Mouse (Mus musculus) limb, embryonic 13.5 days (tissue): Measurements from ENCODE around the gene H2-Q10. TPM values are rescaled to one million over a fixed set of nuclear protein-coding genes. Genes with fewer than 3 reads are reported as not detected.
A peak's percentile ranks its signal among the peaks of the same experiment; 100 is the strongest.
"Not testable (repeated sequence)": the region's sequence is repeated elsewhere in the genome, so short reads cannot be mapped to it uniquely, and the experiment has no call there.

Source experiments
- ATAC-seq: fragments of 200-750 bp; cut with Nextera tagmentation; 2 replicates; pipeline ENCODE4 v1.8.0; 2017; ENCODE audit warnings: low read depth, moderate number of reproducible peaks, moderate TSS enrichment; ENCODE audit not compliant: low FRiP score
- H3K27ac ChIP-seq: fragments of 300-500 bp; sonication (generic); 2 replicates; pipeline ENCODE4 v1.5.1; 2015; ENCODE audit warnings: inconsistent platforms, mild to moderate bottlenecking, moderate library complexity
- H3K27me3 ChIP-seq: fragments of 300-500 bp; sonication (generic); 2 replicates; pipeline ENCODE4 v1.6.1; 2015; ENCODE audit warnings: mild to moderate bottlenecking, inconsistent platforms
- H3K36me3 ChIP-seq: fragments of 300-500 bp; sonication (generic); 2 replicates; pipeline ENCODE4 v1.6.1; 2015; ENCODE audit warnings: inconsistent platforms, mild to moderate bottlenecking, moderate library complexity
- H3K4me1 ChIP-seq: fragments of 300-500 bp; sonication (generic); 2 replicates; pipeline ENCODE4 v1.6.1; 2015; ENCODE audit warnings: inconsistent platforms
- H3K4me2 ChIP-seq: fragments of 300-500 bp; sonication (generic); replicated peaks from 2 replicates; pipeline ENCODE4 v1.6.1; 2015; ENCODE audit warnings: inconsistent platforms, mild to moderate bottlenecking, moderate library complexity
- H3K4me3 ChIP-seq: fragments of 300-500 bp; sonication (generic); 2 replicates; pipeline ENCODE4 v1.5.1; 2015; ENCODE audit warnings: moderate library complexity, mild to moderate bottlenecking, inconsistent platforms
- H3K9ac ChIP-seq: fragments of 300-500 bp; sonication (generic); 2 replicates; pipeline ENCODE4 v1.6.1; 2015; ENCODE audit warnings: mild to moderate bottlenecking, inconsistent platforms
- H3K9me3 ChIP-seq: fragments of 300-500 bp; sonication (generic); 2 replicates; pipeline ENCODE4 v1.6.1; 2016; ENCODE audit warnings: inconsistent platforms
- WGBS: fragments of 180-500 bp; shearing (Covaris S2); methylation state at CpG from one replicate; pipeline ENCODE4 v1.1.7; 2015; 5-methylcytosine and 5-hydroxymethylcytosine counted together
- polyA plus RNA-seq: library from polyadenylated mRNA; unstranded; fragments of >200 nt; fragmentation: Nextera tagmentation; extraction: Ambion mirVana; gene quantifications from 2 replicates; pipeline ENCODE4 v1.2.1, GENCODE M21; 2015

H2-Q10 gene
- polyA plus RNA-seq, 1 experiment from 2014 or later = 0.32 TPM

DNA sequence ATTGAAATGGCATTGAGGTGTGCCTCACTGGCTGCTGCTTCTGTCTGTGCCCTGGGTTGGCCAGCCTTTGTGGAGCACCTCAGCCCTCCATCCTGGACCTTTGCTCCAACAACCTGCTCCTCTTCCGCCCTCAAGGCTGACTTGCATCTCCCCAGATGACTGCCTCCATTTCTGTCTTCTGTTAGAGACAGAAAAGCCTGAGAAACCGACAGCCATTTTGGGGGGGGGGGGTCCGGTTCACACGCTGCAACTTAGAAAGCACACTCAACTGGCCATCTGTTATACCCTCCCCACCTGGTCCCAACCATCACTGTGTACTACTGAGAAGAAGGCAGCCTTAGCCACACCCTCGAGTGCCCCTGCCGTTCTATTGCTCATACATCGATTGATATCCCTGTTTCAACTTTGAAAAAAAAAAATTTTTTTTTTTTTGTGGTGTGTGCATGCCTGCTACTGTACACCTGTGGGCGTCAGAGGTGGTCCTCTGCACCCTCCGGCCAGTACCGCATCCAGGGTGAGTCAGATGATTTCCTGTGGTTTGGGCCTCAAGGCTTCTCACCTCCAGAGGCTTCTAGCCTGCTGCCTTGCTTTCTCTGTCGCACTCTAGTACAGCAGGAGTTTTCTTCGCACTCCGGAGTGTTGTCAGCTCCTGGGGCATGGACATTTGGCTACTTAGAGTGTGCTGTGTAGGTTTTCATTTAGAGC is 37.8 kb downstream of the H2-Q10 start:
- Histone ChIP-seq H3K9ac (no peak overlapping the region), H3K27me3 (peaks cover 42% of the 10 kb centered on the region), H3K4me1 (peaks cover under 1% of the 10 kb centered on the region; the same call in 1 of the 2 replicates), H3K4me3 (no peak overlapping the region), H3K4me2 (no peak overlapping the region), H3K27ac (no peak overlapping the region), H3K9me3 (no peaks in the 10 kb centered on the region), H3K36me3 (peaks cover 3% of the 10 kb centered on the region)
- WGBS = 22% methylated on average over 13 of the region's 13 CpGs
- ATAC-seq = no peak

DNA sequence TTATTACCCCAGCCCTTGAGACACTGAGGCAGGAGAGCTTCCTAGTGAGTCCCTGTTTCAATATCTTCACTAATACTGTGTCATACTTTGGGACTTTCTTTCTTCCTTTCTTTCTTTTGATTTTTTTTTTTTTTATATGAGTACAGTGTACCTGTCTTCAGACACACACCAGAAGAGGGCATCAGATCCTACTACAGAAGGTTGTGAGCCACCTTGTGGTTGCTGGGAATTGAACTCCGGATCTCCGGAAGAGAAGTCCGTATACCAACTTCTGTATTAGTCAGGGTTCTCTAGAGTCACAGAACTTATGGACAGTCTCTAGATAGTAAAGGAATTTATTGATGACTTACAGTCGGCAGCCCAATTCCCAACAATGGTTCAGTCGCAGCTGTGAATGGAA is 38.4 kb downstream of the H2-Q10 start:
- not testable (repeated sequence) for H3K4me3 ChIP-seq, H3K27ac ChIP-seq, H3K36me3 ChIP-seq, H3K9ac ChIP-seq, H3K4me1 ChIP-seq, H3K9me3 ChIP-seq, ATAC-seq, H3K4me2 ChIP-seq
- peaks cover 42% of the 10 kb centered on the region for H3K27me3 ChIP-seq
- 56% methylated on average over 5 of the region's 5 CpGs for WGBS

DNA sequence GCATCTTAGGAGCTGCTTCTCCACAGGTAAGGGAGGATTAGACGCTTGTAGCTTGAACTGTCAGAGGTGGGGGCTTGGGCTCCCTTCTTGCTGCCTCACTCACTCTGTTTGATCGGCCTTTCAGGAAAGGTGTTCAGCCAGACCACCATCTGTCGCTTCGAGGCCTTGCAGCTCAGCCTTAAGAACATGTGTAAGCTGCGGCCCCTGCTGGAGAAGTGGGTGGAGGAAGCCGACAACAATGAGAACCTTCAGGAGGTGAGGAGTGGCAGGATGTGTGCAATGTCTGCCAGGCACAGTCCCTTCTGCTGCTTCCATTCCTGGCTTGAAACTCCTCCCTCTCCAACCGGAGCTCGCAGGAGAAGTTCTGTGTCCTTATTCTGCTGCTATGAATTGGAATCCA is 39.4 kb downstream of the H2-Q10 start:
- Histone ChIP-seq H3K9me3 (no peaks in the 10 kb centered on the region), H3K27ac (no peak overlapping the region), H3K4me3 (no peak overlapping the region), H3K4me1 (peaks cover 4% of the 10 kb centered on the region), H3K27me3 (peaks cover 42% of the 10 kb centered on the region), H3K36me3 (peaks cover 8% of the 10 kb centered on the region), H3K4me2 (no peak overlapping the region), H3K9ac (no peak overlapping the region)
- WGBS = 35% methylated on average over 8 of the region's 8 CpGs
- 0 out of 2 replicates have a peak, but pooled peaks have one; percentile 28 for ATAC-seq

DNA sequence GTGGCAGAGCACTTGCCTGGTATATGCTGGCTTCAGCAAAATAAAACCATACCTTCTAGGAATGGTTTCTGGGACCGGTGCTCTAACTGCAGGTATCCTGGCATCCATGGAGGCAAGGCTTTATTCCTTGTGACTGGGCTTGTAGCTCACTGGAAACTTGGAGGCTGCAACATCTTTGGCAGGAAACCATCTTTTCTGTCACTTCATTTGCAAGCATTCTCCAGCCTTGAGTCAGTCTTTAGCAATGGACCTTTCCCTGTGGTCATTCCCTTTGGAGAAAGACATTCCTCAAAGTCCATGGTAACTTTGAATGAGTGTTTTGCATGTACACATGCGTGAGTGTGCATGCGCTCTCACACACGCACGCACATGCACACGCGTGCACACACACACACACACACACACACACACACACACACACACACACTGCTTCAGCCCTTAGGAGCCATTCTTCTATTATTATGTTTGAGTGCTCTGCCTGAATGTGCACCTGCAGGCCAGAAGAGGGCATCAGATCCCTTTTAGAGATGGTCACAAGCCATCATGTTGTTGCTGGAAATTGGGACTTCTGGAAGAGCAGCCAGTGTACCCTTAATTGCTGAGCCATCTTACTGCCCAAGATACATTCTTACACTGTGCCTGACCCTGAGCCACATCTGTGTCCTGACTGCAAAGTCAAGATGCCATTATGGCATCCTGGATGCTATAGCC is 43.2 kb downstream of the H2-Q10 start:
- H3K4me2 ChIP-seq = no peak overlapping the region
- H3K27me3 ChIP-seq = peaks cover 8% of the 10 kb centered on the region
- H3K4me1 ChIP-seq = peaks cover 29% of the 10 kb centered on the region
- WGBS = 95% methylated on average over 7 of the region's 7 CpGs
- no peak overlapping the region for H3K27ac ChIP-seq
- H3K9ac ChIP-seq = no peak overlapping the region
- H3K4me3 ChIP-seq = no peak overlapping the region
- H3K9me3 ChIP-seq = no peaks in the 10 kb centered on the region
- no peak for ATAC-seq
- peaks cover 10% of the 10 kb centered on the region for H3K36me3 ChIP-seq

DNA sequence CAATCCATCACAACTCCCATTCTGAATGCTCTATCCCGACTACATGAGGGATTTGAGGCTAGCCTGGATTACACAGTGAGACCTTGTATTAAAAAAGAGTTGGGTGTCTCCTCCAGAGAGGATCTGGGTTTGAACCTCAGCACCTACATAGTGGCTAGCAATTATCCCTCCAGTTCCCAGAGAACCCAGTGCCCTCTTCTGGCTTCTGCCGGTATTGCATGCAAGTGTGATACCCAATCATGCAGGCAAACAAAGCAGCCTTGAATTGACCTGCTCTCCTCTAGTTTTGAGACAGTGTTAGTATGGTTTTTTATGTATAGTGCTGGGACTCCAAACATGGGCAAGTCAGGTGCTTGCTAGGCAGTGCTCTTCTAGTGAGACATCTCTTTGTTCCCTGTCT is 44.0 kb downstream of the H2-Q10 start:
- 16% methylated on average over 2 of the region's 2 CpGs for WGBS
- ATAC-seq = no peak
- H3K9me3 ChIP-seq = no peaks in the 10 kb centered on the region
- peaks cover 35% of the 10 kb centered on the region for H3K4me1 ChIP-seq
- H3K4me3 ChIP-seq = no peak overlapping the region
- H3K4me2 ChIP-seq = peak overlapping the region; percentile 87
- peaks cover 10% of the 10 kb centered on the region for H3K36me3 ChIP-seq
- 0 out of 2 replicates have a peak, but pooled peaks cover 2% of the 10 kb centered on the region for H3K27me3 ChIP-seq
- H3K9ac ChIP-seq = no peak overlapping the region
- H3K27ac ChIP-seq = no peak overlapping the region

DNA sequence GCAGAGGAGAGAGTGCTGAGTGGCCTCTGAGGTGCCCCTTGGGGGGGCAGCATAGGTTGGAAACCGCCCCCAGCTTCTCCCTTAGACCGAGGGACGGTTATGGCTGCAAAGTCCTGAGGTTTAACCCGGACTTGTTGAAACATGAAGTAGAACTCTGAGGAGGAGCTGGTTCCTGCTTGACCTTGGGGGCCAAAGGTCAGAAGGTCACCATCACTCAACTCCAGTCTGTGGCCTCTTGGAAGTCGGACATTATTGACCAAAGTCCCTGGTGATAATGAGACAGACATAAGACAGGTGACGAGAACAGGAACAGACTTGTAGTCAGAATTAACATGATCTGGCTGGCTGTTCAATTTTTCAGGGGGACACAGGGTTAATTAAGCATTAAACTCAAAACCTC is 44.9 kb downstream of the H2-Q10 start:
- Histone ChIP-seq H3K27me3 (no peaks in the 10 kb centered on the region), H3K4me3 (peak overlapping the region; percentile 63), H3K27ac (no peak overlapping the region), H3K4me1 (peaks cover 35% of the 10 kb centered on the region), H3K36me3 (peaks cover 10% of the 10 kb centered on the region), H3K9ac (peak overlapping the region; percentile 77), H3K9me3 (no peaks in the 10 kb centered on the region), H3K4me2 (peak overlapping the region; percentile 87)
- WGBS = 33% methylated on average over 6 of the region's 6 CpGs
- ATAC-seq = no peak

DNA sequence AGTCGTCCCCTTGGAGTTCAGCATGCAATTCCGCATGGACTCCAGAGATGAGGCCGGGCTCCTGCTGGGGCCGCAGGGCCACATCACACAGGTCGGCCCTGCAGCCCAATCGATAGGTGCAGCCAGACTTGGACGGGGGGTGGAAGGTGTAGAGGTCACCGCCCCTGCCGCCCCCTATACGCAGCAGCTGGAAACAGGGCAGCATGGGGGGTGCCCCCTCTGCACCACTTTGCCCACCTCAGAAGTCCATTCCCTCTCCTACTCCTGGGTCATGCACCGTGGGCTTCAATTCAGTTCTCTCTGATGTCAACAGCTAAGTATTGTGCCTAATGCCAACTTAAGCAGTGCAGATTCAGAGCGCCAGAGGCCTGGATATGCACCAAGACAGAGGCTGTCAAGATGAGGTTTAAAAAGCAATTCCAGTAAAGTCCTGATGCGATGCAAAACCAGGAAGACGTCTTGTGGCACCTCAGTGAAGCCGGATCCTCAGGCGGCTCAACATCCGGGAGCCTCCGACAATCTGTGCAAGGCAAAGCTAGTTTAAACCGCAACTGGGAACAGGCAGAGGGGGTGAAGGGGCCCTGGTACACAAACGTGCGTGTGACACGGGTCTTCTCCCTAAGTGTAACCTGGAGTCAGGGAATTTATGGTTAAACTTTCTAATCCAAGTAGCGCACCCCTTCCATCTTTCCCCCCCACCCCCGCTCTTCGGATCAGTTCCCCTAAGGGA is 46.2 kb downstream of the H2-Q10 start:
- H3K4me2 ChIP-seq = peak overlapping the region; percentile 87
- H3K36me3 ChIP-seq = peaks cover 15% of the 10 kb centered on the region
- peaks cover 35% of the 10 kb centered on the region for H3K4me1 ChIP-seq
- WGBS = 7% methylated on average over 25 of the region's 25 CpGs
- H3K9ac ChIP-seq = peak overlapping the region; percentile 77
- no peaks in the 10 kb centered on the region for H3K27me3 ChIP-seq
- H3K4me3 ChIP-seq = peak overlapping the region; percentile 63
- ATAC-seq = no peak
- no peak overlapping the region for H3K27ac ChIP-seq
- no peaks in the 10 kb centered on the region for H3K9me3 ChIP-seq

DNA sequence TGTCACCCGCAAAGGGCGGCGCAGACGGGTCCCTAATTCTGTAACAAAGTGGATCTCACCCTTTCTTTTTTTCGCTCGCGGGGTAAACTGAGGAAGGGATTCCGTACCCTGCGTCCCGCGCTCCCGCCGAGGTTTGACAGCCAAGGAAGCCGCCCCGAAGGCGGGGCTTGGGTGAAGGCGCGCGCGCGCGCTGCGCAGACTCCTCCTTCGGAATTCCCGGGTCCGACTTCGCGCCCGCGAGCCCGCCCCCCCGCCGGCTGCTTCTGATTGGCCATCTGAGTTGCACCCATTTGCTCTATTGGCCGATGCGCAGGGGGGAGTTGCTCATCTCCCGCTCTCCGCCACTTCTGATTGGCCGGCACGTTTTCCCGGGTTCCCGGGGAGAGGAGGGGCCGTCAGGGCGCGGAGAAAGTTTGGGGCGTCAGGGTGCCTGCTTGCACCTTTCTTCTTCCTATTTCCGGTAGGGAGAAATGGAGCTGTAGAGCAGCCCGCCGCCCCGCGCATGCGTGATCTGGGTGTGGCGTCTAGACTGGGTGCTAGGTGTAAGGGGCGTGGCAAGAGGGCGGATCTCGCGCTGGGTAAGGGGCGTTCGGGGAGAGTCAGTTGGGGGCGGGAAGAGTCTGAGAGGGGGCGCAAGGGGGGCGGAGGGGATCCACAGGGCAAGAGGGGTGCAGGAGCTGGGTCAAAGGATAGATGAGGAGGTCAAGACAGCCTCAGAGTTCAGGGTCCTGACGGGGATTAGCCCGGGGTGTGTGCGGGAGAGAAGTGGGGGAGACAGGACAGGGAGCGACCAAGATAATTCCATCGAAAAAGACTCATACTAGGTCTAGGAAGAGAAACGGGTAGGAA is 47.0 kb downstream of the H2-Q10 start, which contains the start of the genes Tcf19 and Cchcr1:
Gene Tcf19 (minus strand): TSS at position 173 of the 849 bp plus-strand sequence.
Gene Cchcr1 (plus strand): TSS at position 449 of the 849 bp plus-strand sequence.
- Histone ChIP-seq H3K27ac (peak within 1 kb of the TSS; percentile 61; the same call in 1 of the 2 replicates), H3K9ac (peak within 1 kb of the TSS; percentile 77), H3K4me2 (peak within 1 kb of the TSS; percentile 87), H3K4me1 (peaks cover 35% of the 10 kb centered on the region), H3K36me3 (peaks cover 23% of the 10 kb centered on the region), H3K27me3 (no peaks in the 10 kb centered on the region), H3K4me3 (peak within 1 kb of the TSS; percentile 63), H3K9me3 (no peaks in the 10 kb centered on the region)
- under 1% methylated on average over 67 of the region's 67 CpGs for WGBS
- ATAC-seq = peak; percentile 96

DNA sequence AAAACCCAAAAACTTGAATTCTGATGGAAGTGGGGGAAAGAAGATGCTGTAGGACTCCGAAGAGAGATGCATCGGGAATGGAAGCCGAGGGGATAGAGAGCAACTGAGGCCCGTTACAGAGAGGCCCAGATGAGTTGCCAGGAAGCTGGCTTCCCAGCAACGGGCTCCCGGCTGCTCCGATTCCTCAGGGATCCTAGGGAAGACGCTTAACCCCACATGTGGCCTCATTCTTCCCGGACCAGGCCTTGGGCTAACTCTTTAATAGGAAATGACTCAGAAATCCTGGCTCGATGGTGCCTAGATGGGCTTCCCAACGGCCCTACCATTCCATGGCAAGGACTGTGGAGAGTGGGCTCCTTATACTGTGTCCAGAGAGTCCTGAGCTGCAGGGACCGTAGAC is 47.6 kb downstream of the H2-Q10 start:
- Histone ChIP-seq H3K27me3 (no peaks in the 10 kb centered on the region), H3K9ac (peak overlapping the region; percentile 74), H3K9me3 (no peaks in the 10 kb centered on the region), H3K36me3 (peaks cover 28% of the 10 kb centered on the region), H3K4me3 (peak overlapping the region; percentile 63), H3K4me2 (peak overlapping the region; percentile 87), H3K27ac (peak overlapping the region; percentile 61; the same call in 1 of the 2 replicates), H3K4me1 (peaks cover 35% of the 10 kb centered on the region)
- no peak for ATAC-seq
- WGBS = 8% methylated on average over 12 of the region's 12 CpGs
